Mouse (Mus musculus) neural tube, embryonic 12.5 days (tissue): ENCODE results near the gene Nfkb2. TPM values are rescaled to one million over a fixed set of nuclear protein-coding genes. Genes with fewer than 3 reads are reported as not detected.

ENCODE experiments used
- ATAC-seq: fragments of 200-750 bp; cut with Nextera tagmentation; 2 replicates; pipeline ENCODE4 v1.8.0; 2017; ENCODE audit warnings: low read depth, mild to moderate bottlenecking, moderate TSS enrichment, moderate library complexity; ENCODE audit not compliant: low FRiP score
- H3K27ac ChIP-seq: fragments of 300-500 bp; sonication (generic); 2 replicates; pipeline ENCODE4 v1.5.1; 2016
- H3K27me3 ChIP-seq: fragments of 300-500 bp; sonication (generic); replicated peaks from 2 replicates; pipeline ENCODE4 v1.6.1; 2016; ENCODE audit warnings: mild to moderate bottlenecking
- H3K36me3 ChIP-seq: fragments of 300-500 bp; sonication (generic); 2 replicates; pipeline ENCODE4 v1.6.1; 2016; ENCODE audit warnings: mild to moderate bottlenecking
- H3K4me1 ChIP-seq: fragments of 300-500 bp; sonication (generic); 2 replicates; pipeline ENCODE4 v1.6.1; 2016
- H3K4me2 ChIP-seq: fragments of 300-500 bp; sonication (generic); replicated peaks from 2 replicates; pipeline ENCODE4 v1.6.1; 2016; ENCODE audit warnings: mild to moderate bottlenecking
- H3K4me3 ChIP-seq: fragments of 300-500 bp; sonication (generic); 2 replicates; pipeline ENCODE4 v1.5.1; 2016
- H3K9ac ChIP-seq: fragments of 300-500 bp; sonication (generic); 2 replicates; pipeline ENCODE4 v1.6.1; 2016; ENCODE audit warnings: mild to moderate bottlenecking
- H3K9me3 ChIP-seq: fragments of 300-500 bp; sonication (generic); 2 replicates; pipeline ENCODE4 v1.6.1; 2016; ENCODE audit warnings: mild to moderate bottlenecking
- WGBS: fragments of 180-500 bp; shearing (Covaris S2); methylation state at CpG from one replicate; pipeline ENCODE4 v1.1.7; 2016; 5-methylcytosine and 5-hydroxymethylcytosine counted together
- polyA plus RNA-seq: library from polyadenylated mRNA; unstranded; fragments of >200 nt; fragmentation: Nextera tagmentation; extraction: Ambion mirVana; gene quantifications from 2 replicates; pipeline ENCODE4 v1.2.1, GENCODE M21; 2016

Gene Nfkb2
- polyA plus RNA-seq, 1 experiment from 2014 or later = 4.0 TPM

DNA sequence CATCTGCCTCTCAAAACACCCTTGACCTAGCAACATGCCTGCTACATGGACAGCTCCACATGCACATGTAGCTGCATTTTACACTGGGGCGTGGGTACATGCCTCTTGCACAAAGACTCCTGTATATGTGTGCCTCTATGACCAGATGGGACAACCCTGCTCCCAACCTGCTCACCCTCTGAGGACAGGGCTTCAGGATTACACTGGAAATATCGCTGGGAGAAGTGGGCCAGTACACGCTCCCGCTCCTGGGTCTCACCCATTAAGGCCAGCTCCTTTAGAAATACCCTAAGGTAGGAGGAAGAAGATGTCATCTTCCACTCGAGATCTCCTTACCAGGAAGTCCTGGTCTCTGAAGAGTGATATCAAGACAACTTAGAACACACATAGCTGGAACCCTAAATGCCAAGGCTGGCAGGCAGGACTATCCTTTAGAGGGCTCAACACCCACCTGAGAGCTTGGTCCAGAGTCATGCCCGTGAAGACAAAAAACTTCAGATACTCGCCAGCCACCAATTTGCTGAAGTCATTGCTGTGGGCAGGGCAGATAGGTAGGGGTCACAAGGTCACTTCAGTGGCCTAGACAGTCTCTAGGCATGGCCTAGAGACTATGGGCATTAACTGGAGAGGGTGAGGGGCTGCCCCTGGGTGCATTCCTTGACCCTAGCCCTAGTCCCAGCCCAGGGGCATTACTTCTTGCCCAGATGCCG, 16.1 kb downstream of the Nfkb2 start:
- no peak for ATAC-seq
- no peak overlapping the region for H3K4me3 ChIP-seq
- no peak overlapping the region for H3K9ac ChIP-seq
- 78% methylated on average over 8 of the region's 8 CpGs for WGBS
- peaks cover 43% of the 10 kb centered on the region for H3K4me1 ChIP-seq
- peaks cover 88% of the 10 kb centered on the region for H3K27me3 ChIP-seq
- no peaks in the 10 kb centered on the region for H3K36me3 ChIP-seq
- H3K27ac ChIP-seq = no peak overlapping the region
- no peak overlapping the region for H3K4me2 ChIP-seq
- H3K9me3 ChIP-seq = no peaks in the 10 kb centered on the region

DNA sequence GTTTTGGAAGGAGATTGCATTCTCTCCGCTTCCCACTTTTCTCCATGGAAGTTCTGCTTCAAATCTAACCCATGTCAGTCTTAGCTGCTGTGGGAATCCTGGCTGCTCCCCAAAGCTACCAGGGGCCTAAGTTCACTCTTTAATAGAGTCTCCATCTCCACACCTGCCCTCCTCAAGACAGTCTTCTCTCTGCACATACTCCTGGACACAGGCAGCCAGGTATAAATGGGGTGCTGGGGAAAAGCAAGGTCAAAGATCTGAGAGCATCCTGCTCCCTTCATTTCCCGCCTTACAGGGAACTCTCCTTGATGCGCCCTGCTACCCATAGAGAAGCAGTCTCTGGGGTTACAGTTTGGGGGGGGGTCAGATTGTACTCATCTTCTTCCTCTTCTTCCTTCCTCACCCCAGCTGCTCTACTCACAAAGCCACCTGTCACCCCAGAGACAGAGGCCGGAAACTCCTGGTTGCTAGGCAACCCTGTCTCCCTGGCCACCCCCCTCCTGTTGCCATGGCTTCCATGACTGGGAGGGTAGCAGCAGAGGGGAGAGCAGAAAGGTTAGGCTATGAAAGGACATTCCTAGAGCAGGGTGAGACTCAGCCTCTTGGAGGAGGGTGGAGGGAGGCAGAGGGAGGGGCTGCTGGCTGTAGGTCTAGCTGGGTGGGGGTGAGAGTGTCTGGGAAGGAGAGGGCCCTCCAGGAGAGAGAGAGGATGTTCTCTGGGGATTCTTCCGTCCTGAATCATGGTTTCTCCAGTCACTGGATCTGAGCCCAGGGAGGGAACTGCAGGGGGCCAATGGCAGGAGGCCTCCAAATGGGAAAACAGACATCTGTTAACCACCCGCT, 17.2 kb downstream of the Nfkb2 start:
- Histone ChIP-seq H3K4me2 (peak overlapping the region; percentile 47), H3K9ac (no peak overlapping the region), H3K9me3 (no peaks in the 10 kb centered on the region), H3K36me3 (no peaks in the 10 kb centered on the region), H3K27ac (no peak overlapping the region; the same call in 1 of the 2 replicates), H3K27me3 (peaks cover 88% of the 10 kb centered on the region), H3K4me3 (no peak overlapping the region), H3K4me1 (peaks cover 46% of the 10 kb centered on the region)
- peak; percentile 79 for ATAC-seq
- 23% methylated on average over 6 of the region's 6 CpGs for WGBS

DNA sequence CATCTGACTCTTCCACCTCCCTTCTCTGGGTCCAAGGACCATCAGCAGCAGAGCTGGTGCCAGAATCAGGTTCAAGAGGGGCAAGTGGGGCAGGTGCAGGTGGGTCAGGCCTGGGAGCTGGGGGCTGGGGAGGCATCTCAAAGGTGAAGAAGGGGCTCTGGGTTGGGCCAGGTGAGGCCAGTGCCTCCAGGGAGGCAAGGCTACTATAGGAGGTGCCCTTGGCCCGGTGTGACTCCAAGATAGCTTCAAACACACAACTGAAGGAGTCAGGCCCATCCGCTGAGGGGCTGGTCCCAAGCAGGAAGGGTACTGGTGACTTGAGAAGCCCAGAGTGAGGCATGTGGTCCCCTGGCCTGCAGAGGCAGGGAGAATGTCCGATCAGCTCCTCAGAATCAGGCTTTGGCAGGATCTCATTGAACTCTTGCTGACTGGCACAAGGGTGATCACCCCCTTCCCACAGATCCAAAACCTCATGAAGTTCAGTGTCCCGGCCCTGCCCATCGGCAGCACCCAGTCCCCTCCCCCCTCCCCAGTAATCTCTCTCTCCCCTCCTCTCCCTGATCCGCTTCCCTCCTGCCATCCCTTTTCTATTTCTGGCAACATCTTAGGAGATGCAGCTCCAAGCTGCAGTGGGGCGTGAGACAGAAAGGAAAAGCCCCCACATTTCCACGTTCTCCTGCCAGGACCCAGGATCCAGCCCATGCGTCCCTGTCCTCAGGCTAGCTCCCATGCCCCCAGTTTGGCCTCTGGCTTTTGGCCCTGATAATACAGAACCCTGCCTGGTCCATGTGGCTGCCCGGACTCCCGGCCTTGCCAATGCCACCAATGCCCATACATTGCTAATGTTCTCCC, 18.2 kb downstream of the Nfkb2 start:
- Histone ChIP-seq H3K9me3 (no peaks in the 10 kb centered on the region), H3K9ac (no peak overlapping the region), H3K4me2 (peak overlapping the region; percentile 47), H3K36me3 (no peaks in the 10 kb centered on the region), H3K4me3 (no peak overlapping the region), H3K27ac (no peak overlapping the region), H3K27me3 (peaks cover 79% of the 10 kb centered on the region), H3K4me1 (peaks cover 47% of the 10 kb centered on the region)
- 63% methylated on average over 11 of the region's 11 CpGs for WGBS
- no peak for ATAC-seq

DNA sequence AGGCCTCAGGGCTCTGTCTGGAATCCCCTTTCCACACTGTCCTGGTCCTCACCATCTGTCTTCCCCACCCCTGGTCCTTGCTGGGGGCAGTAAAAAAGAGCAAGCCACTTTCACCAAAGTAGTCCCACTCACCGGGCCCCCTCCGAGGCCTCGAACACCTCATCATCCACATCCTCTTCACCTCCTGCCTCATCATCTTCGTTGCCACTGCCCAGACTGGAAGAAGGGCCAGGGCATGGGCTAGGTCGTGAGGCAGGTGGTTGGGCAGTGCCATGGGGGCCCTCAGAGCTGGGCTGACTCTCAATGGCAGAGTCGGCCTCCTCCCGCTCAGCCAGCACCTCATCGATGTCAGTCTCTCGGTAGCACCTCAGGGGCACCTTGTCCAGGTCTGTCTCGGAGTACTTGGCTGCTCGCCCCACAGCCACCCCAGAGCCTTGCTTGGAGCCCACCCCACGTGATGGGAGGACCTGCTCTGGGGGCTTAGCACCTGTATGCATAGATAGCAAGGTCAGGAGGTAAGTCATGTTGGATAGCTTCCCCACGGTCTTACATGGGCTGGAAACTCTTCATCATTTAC, 19.0 kb downstream of the Nfkb2 start:
- 80% methylated on average over 13 of the region's 13 CpGs for WGBS
- Histone ChIP-seq H3K4me2 (no peak overlapping the region), H3K27me3 (peaks cover 72% of the 10 kb centered on the region), H3K9me3 (no peaks in the 10 kb centered on the region), H3K4me1 (peaks cover 47% of the 10 kb centered on the region), H3K27ac (no peak overlapping the region), H3K9ac (no peak overlapping the region), H3K4me3 (no peak overlapping the region), H3K36me3 (no peaks in the 10 kb centered on the region)
- ATAC-seq = no peak

- Histone ChIP-seq H3K9ac (no peak overlapping the region), H3K27me3 (peaks cover 66% of the 10 kb centered on the region)
- no peak for ATAC-seq
Measured at GRCm38 (mm10) chr19:46323716-46324115, 19.6 kb downstream of the Nfkb2 start.

GRCm38 (mm10) chr19:46324366-46324765, 20.2 kb downstream of the Nfkb2 start:
- Histone ChIP-seq H3K4me1 (peaks cover 45% of the 10 kb centered on the region), H3K9ac (no peak overlapping the region), H3K4me3 (no peak overlapping the region), H3K27ac (no peak overlapping the region), H3K4me2 (peak overlapping the region; percentile 100; the same call in 1 of the 2 replicates), H3K36me3 (no peaks in the 10 kb centered on the region), H3K9me3 (no peaks in the 10 kb centered on the region), H3K27me3 (peaks cover 59% of the 10 kb centered on the region)
- WGBS = 70% methylated on average over 11 of the region's 11 CpGs
- no peak for ATAC-seq

More at GRCm38 (mm10) chr19:46323716-46324115, 19.6 kb downstream of the Nfkb2 start:
- H3K4me3 ChIP-seq = no peak overlapping the region
- H3K9me3 ChIP-seq = no peaks in the 10 kb centered on the region
- no peak overlapping the region for H3K27ac ChIP-seq
- no peaks in the 10 kb centered on the region for H3K36me3 ChIP-seq
- no peak overlapping the region for H3K4me2 ChIP-seq
- WGBS = 72% methylated on average over 5 of the region's 5 CpGs
- peaks cover 45% of the 10 kb centered on the region for H3K4me1 ChIP-seq

- H3K9ac ChIP-seq = no peak overlapping the region
- peaks cover 51% of the 10 kb centered on the region for H3K4me1 ChIP-seq
Measured at GRCm38 (mm10) chr19:46324918-46325317, 20.8 kb downstream of the Nfkb2 start.

GRCm38 (mm10) chr19:46326019-46326755, 22.1 kb downstream of the Nfkb2 start:
- Histone ChIP-seq H3K4me3 (peak overlapping the region; percentile 36), H3K4me2 (peak overlapping the region; percentile 100), H3K9ac (peak overlapping the region; percentile 35; the same call in 1 of the 2 replicates), H3K4me1 (peaks cover 45% of the 10 kb centered on the region), H3K27me3 (peaks cover 45% of the 10 kb centered on the region), H3K9me3 (no peaks in the 10 kb centered on the region), H3K27ac (no peak overlapping the region), H3K36me3 (peaks cover 14% of the 10 kb centered on the region)
- 4% methylated on average over 28 of the region's 29 CpGs for WGBS
- no peak for ATAC-seq

More at GRCm38 (mm10) chr19:46324918-46325317, 20.8 kb downstream of the Nfkb2 start:
- peaks cover 2% of the 10 kb centered on the region; the same call in 1 of the 2 replicates for H3K36me3 ChIP-seq
- peaks cover 53% of the 10 kb centered on the region for H3K27me3 ChIP-seq
- H3K4me2 ChIP-seq = peak overlapping the region; percentile 100; the same call in 1 of the 2 replicates
- no peak for ATAC-seq
- H3K4me3 ChIP-seq = no peak overlapping the region
- 70% methylated on average over 5 of the region's 5 CpGs for WGBS
- no peak overlapping the region for H3K27ac ChIP-seq
- H3K9me3 ChIP-seq = no peaks in the 10 kb centered on the region

DNA sequence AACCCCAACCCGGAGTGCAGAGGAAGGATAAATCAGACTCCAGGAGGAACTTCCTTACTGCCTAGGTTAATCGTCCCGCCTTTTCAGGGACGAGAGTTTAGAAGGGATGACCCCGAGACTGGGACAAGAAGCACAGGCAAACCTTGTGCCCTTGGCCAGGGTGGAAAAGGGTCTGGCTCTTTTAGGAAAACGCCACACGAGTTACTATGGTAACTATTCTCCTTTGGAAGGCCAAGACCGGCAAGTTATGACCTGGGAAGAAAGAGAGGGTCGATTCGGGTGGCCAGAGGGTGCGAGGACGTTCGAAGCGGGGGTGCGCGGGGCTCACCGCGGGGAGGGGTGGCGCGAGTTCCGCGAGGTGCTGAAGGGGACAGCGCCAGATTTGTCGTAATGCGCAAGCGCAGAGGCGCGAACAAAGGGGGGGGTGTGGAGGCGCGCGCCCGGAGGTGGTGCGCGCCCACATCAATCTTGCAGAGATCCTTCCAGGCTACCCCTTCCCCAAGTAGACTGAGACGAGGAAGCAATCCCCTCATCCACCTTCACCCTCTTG, 22.7 kb downstream of the Nfkb2 start, which contains the start of gene Psd:
Psd (minus strand) TSS at position 401 of the 550 bp plus-strand sequence.
- H3K4me1 ChIP-seq = peaks cover 39% of the 10 kb centered on the region
- H3K4me2 ChIP-seq = peak within 1 kb of the TSS; percentile 100
- no peaks in the 10 kb centered on the region for H3K9me3 ChIP-seq
- peaks cover 21% of the 10 kb centered on the region for H3K36me3 ChIP-seq
- peaks cover 45% of the 10 kb centered on the region for H3K27me3 ChIP-seq
- H3K9ac ChIP-seq = peak within 1 kb of the TSS; percentile 73
- no peak for ATAC-seq
- under 1% methylated on average over 35 of the region's 35 CpGs for WGBS
- H3K27ac ChIP-seq = peak within 1 kb of the TSS; percentile 83
- H3K4me3 ChIP-seq = peak within 1 kb of the TSS; percentile 66

DNA sequence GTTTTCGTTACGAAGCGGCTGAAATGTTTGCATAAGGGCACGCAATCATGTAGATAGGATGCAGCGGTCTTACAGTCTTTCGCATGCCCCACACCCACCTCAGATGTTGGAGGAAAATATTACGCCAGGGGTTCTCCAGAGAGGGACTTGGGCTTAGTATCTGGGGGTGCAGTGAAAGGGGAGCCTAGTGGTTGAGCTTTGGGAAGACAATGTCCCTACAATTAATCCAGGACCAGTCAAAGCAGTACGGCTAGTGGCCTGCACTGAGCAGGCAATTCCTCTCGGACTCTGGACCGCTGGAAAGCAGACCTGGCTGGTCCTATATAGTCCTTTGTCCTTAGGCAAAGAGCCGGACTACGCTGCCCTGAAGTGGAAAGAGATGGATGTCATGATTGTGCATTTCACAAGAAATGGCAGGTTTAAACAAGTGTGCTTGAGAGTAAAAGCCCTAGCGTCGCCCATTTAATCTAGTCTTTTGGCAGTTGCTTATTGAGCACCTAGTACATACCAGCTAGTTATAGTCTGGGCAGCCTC, 23.5 kb downstream of the Nfkb2 start:
- H3K9ac ChIP-seq = peak overlapping the region; percentile 73
- peak overlapping the region; percentile 100 for H3K4me2 ChIP-seq
- no peaks in the 10 kb centered on the region for H3K9me3 ChIP-seq
- H3K27me3 ChIP-seq = peaks cover 38% of the 10 kb centered on the region
- peaks cover 29% of the 10 kb centered on the region for H3K36me3 ChIP-seq
- no peak for ATAC-seq
- WGBS = 30% methylated on average over 14 of the region's 14 CpGs
- H3K27ac ChIP-seq = peak overlapping the region; percentile 83
- H3K4me3 ChIP-seq = peak overlapping the region; percentile 66
- H3K4me1 ChIP-seq = peaks cover 33% of the 10 kb centered on the region
